Mouse (Mus musculus) kidney, adult 9 months (tissue): ENCODE measurements around the gene Shank2.

ENCODE experiments used
- DNase-seq: peaks from one replicate; pipeline ENCODE4 v3.0.0; 2022

Gene Shank2

DNA sequence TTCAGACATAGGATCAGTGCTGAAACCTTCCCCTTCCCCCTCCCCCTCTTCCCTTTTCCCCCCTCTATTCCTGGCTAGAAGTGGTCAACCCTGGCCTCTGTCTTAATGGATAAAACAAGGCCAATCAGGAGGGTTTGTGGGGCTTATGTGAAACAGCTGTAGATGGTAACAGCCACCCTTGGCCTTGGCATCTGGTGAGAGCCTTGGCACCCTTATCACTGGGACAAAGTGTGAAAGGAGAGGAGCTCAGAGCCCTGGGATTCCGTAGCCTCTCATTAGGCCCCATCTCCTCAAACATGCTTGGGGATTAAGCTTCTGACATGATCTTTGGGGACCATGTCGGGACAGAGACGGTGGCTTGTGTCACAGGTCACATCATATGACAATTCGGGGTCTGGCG is 106.4 kb downstream of the Shank2 start:
- DNase-seq = no peak

DNA sequence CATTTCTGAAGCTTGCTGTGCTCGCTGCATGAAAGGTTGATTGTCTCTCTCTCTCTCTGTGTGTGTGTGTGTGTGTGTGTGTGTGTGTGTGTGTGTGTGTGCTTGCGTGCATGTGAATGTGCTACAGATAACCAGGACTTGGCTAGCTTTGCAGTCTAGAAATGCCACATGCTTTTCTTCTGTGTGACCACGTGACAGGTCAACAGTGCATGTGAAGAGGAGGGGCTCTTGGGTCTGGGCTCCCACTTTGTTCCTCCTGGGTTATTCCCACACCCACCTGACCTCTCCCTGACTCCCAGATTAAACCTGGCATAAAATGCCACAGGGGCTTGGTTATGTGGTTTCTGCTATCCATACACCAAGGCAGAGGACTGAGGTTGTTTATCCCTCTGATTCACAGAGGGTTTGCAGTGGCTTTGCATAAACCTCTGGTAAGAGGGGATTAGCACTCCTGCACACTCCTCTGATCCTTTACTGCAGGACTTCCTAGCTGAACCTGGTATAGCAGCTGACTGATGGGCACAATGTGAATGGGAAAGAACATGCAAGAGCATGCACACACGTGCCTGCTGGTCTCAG is 109.4 kb downstream of the Shank2 start:
- peak; percentile 9 for DNase-seq

DNA sequence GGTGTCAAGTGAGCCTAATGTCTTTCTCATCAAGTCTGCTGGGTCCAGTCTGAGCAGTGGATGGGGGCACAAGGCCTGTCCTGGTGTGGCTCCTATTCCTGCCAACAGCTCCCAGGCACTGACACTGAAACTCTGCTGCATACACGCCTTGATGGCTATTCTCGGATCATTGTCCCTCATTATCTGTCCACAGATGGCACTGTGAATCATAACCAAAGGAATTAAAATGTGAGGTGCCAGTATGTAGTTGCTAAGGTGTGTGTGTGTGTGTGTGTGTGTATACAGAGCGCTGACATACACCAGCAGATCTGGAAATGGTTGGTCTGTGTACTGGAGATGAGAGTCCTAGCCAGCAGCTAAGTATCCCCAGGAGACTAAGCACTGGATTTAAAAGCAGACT is 110.3 kb downstream of the Shank2 start:
- DNase-seq = no peak

DNA sequence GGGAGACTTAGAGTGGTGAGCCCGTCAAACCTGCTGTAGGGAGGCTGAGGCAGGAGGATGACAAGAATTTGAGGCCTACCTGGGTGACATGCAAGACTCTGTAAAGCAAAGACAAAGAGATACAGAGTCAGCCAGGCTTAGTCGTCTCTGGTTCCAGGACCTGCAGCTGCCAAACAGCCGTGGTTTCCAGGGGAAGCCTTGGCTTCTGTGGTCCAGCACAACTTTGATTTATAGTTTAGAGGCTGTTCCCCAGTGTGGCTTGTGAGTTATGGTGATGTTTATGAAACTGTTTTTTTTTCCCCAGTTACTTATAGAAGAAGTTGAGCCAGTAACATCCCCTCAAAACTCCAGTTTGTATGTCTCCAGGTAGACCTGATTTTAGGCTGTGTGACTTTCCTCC is 112.5 kb downstream of the Shank2 start:
- no peak for DNase-seq

- DNase-seq = peak; percentile 43
These were observed 117.8 kb downstream of the Shank2 start for GRCm38 (mm10) chr7:144119562-144119961.

- DNase-seq = no peak
These were observed 131.1 kb downstream of the Shank2 start for GRCm38 (mm10) chr7:144132699-144133387.

- no peak for DNase-seq
These were observed 131.8 kb downstream of the Shank2 start for GRCm38 (mm10) chr7:144133388-144133998.

GRCm38 (mm10) chr7:144134699-144135098 is 133.0 kb downstream of the Shank2 start:
- no peak for DNase-seq

DNA sequence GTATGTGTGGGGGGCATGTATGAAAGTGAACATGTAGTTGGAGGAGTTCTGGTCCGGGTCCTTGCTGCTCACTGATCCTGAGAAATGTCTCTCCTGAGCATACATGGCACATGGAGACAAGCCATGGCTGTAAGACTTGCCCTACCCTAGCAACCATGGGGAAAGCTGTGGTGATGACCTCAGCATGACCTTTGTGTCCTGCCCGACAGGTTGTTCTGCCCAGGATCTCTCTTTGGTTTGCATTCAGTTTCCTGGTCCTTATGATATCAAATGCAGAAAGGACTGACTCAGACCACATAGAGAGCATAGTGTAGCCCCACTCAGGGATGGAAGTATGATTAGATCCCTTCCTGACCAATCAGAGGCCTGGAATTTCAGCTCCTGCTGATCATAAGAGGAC is 136.1 kb downstream of the Shank2 start:
- DNase-seq = no peak

DNA sequence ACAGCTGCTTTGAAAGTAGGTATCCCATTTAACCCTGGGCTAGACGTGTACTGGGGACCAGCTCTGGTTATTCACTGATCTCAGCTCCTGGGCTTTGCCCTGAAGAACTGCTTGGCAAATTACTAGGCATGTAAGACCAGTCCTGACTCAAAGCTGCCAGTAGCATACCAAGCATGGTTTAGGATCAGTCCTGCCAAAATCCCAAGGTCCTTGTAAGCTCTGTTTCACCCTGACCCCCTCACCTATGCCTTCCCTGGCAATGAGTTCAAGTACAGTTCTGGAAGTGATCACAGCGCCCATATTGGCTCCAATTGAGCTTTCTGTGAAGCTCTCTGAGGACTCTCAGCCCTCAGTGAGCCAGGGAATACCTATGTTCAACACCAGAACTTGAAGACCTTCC is 136.7 kb downstream of the Shank2 start:
- DNase-seq = peak; percentile 15

GRCm38 (mm10) chr7:144139691-144140090 is 138.0 kb downstream of the Shank2 start:
- no peak for DNase-seq

DNA sequence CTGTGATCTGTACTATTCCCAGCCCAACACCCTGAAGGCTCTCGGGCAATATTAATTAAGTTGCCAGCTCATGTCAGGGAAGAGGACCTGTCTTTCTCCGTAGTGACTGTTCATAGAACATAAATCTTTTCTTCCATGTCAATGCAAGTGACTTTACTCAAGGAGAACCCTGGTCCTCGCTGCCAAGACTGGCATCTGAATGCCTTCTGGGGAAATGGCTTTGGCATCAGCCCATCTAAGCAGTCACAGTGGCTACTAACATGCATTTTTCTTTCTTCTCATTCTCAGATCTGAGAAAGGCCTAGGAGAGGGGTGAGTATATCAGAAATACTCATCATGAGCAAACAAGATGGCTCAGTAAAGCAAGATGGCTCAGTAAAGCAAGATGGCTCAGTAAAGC is 138.7 kb downstream of the Shank2 start:
- DNase-seq = peak; percentile 31

- DNase-seq = no peak
These were observed 140.3 kb downstream of the Shank2 start for GRCm38 (mm10) chr7:144142036-144142435.

GRCm38 (mm10) chr7:144143941-144144340 is 142.2 kb downstream of the Shank2 start:
- no peak for DNase-seq

DNA sequence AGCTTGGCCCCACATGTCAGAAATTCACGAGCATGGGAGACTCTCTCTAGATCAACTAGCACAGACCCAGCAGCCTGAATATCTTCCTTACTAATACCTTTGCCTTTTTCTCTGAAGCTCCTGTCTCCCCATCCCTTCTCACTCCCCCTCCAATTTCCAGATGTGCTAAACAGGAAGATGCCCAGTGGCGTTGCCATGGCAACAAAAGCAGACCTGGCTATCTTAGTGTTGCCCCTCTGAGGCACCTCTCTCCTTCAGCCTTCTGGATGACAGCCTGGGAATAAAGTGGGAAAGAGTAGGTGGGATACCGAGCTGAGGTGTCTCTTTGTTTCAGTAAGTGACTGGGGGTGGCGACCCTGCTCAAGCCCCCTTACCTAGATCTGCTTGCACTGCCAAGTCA is 146.4 kb downstream of the Shank2 start:
- no peak for DNase-seq

DNA sequence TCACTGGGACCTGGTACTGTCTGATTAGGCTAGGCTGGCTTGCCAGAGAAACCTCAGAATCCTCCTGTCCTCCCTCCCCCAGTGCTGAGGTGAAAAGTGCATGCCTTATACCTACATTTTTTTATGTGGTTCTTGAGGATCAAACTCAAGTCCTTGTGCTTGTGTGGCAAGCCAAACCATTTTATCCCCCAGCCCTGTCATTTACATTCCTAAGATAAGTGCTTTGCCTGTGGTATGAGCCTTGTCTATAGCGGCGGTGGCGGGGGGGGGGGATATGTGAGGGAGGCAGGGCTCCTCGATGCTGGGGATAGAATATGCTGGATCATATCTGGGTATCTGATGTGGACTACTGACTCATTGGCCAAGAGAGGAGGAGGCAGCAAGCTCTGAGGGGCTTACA is 151.4 kb downstream of the Shank2 start:
- DNase-seq = no peak

DNA sequence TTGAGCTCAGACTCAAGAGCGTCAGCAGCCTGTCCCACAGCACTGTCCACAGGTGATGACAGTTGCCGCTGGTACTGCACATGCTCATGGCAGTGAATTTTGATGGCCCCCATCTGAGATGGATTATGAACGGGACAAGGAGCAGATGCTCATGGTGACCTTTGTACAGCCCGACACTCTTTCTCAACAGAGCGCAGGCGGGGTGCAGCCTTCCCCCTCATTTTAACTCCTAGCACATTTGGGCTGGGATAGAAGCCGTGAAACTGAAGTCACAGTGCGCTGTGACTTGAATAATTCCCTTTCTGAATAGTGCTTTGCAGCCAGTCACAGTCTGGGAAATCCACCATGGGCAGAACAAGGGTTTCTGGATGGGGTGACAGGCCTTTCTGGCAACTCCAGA is 152.0 kb downstream of the Shank2 start:
- no peak for DNase-seq

- no peak for DNase-seq
These were observed 156.2 kb downstream of the Shank2 start for GRCm38 (mm10) chr7:144157936-144158335.

DNA sequence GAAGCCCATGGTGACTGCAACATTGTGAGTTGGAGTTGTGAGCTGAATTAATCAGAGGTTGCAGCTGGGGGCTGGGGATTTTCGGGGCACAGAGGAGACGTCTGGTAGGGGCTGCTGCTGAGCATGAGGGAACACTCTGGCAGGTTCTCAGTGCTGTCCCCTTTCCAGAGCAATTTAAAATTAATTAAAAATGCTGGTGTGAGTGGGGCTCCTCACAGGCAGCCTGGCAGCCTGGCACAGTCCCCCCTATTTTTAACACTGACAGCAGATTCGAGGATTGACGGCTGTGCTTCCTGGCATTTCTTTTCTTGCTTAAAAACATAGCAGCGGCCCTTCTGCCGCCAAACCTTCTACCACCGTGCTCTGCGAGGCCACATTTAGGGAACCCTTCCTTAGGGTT is 157.8 kb downstream of the Shank2 start:
- DNase-seq = no peak

GRCm38 (mm10) chr7:144160066-144160465 is 158.3 kb downstream of the Shank2 start:
- DNase-seq = no peak

GRCm38 (mm10) chr7:144160646-144161249 is 159.0 kb downstream of the Shank2 start:
- no peak for DNase-seq

DNA sequence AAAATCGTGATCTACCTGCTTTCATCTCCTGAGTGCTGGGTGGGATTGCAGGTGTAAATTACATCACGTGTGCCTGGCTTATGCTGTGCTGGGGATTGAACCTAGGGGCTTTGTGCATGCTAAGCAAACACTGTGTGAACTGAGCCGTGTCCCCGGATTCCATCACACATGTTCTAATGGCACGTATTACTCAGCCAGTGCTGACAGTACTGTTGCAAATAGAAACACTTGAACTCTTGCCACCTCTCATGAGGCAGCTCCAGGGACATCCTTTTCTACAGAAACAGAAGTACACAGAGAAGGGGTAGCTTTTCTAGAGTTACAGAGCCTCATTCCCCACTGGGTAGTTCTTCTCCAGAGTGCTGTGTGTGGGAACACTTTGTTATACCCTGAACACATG is 168.5 kb downstream of the Shank2 start:
- no peak for DNase-seq

DNA sequence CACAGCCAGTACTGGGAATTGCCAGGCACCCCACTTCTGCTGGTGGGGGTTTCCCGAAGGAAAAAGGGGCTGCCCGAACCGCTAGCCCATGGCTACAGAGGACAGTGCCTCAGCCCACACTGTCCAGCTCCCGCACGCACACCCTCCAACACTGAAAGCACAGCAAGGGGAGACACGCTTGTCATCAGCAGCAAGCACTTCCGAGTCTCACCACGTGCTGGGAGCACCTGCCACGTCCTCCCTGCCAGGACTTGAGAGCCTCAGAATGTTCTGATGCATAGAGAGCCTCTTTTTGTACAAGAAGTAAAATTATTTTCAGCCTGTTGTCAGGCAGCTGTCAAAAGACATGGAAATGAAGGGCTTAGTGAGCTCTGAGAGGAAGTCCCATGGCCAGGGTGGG is 169.0 kb downstream of the Shank2 start:
- no peak for DNase-seq

DNA sequence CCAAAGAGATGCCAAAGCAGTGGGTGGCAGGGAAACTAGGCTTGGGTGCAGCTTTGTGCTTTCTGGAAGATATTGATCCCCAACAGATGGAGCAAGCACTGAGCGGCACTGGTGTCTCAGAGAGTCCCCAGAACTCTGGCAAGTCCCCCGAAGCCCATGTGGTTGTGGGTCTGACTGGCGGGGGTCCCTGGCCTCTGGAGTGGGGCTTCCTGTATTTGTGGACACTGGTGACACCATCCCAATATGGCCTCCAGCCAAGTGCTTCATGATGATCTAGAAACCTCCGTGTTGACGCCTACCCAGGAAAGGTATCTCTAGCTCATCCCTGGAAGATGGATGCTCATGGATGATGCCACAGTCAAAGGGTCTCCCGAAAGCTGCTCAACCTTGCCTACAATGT is 172.1 kb downstream of the Shank2 start:
- DNase-seq = no peak
